Mouse (Mus musculus) kidney, postnatal 0 days (tissue): ENCODE measurements around the gene Ptprq. TPM values are rescaled to one million over a fixed set of nuclear protein-coding genes. Genes with fewer than 3 reads are reported as not detected.

Source experiments
- ATAC-seq: fragments of 200-750 bp; cut with Nextera tagmentation; replicated peaks from 2 replicates; pipeline ENCODE4 v1.8.0; 2017; ENCODE audit warnings: low read depth, moderate number of reproducible peaks, moderate TSS enrichment, moderate library complexity; ENCODE audit not compliant: low FRiP score
- DNase-seq: peaks from one replicate; pipeline ENCODE4 v3.0.0-alpha.2; 2016; ENCODE audit warnings: low spot score
- H3K27ac ChIP-seq: fragments of 300-500 bp; sonication (generic); 2 replicates; pipeline ENCODE4 v1.5.1; 2014; ENCODE audit warnings: mild to moderate bottlenecking
- H3K27me3 ChIP-seq: fragments of 300-500 bp; sonication (generic); 2 replicates; pipeline ENCODE4 v1.6.1; 2014; ENCODE audit warnings: low read length, mixed read lengths; ENCODE audit not compliant: insufficient read depth
- H3K36me3 ChIP-seq: fragments of 300-500 bp; sonication (generic); 2 replicates; pipeline ENCODE4 v1.6.1; 2014; ENCODE audit warnings: low read length, mixed read lengths; ENCODE audit not compliant: insufficient read depth
- H3K4me1 ChIP-seq: fragments of 300-500 bp; sonication (generic); replicated peaks from 2 replicates; pipeline ENCODE4 v1.6.1; 2014; ENCODE audit warnings: antibody characterized with exemption, low read length, mixed read lengths; ENCODE audit not compliant: insufficient read depth
- H3K4me2 ChIP-seq: fragments of 300-500 bp; sonication (generic); 2 replicates; pipeline ENCODE4 v1.6.1; 2014; ENCODE audit warnings: mild to moderate bottlenecking, low read length, moderate library complexity, mixed read lengths
- H3K4me3 ChIP-seq: fragments of 300-500 bp; sonication (generic); replicated peaks from 2 replicates; pipeline ENCODE4 v1.5.1; 2014; ENCODE audit warnings: low read depth, low read length
- H3K9ac ChIP-seq: fragments of 300-500 bp; sonication (generic); 2 replicates; pipeline ENCODE4 v1.6.1; 2014; ENCODE audit warnings: low read depth, low read length
- H3K9me3 ChIP-seq: fragments of 300-500 bp; sonication (generic); replicated peaks from 2 replicates; pipeline ENCODE4 v1.6.1; 2016; ENCODE audit warnings: low read length, inconsistent platforms, mixed read lengths
- CTCF ChIP-seq: IDR thresholded peaks from 2 replicates; pipeline ENCODE4 v1.5.1; 2016; ENCODE audit warnings: antibody characterized with exemption, low read depth, mild to moderate bottlenecking, moderate library complexity
- WGBS: fragments of 180-500 bp; shearing (Covaris S2); extraction: QIAGEN DNeasy Blood & Tissue Kit; methylation state at CpG from one replicate; pipeline ENCODE4 v1.1.7; 2014; 5-methylcytosine and 5-hydroxymethylcytosine counted together
- polyA plus RNA-seq: library from polyadenylated mRNA; unstranded; fragments of >200 nt; fragmentation: Nextera tagmentation; extraction: Ambion mirVana; gene quantifications from 2 replicates; pipeline ENCODE4 v1.2.1, GENCODE M21; 2015

Ptprq gene
- polyA plus RNA-seq, 1 experiment from 2014 or later = 0.09 TPM

GRCm38 (mm10) chr10:107746717-107747116 is 26.9 kb upstream of the Ptprq start:
- TF ChIP-seq CTCF = peak; percentile 7; the same call in 1 of the 2 replicates
- Histone ChIP-seq H3K9me3 (no peaks in the 10 kb centered on the region), H3K27ac (no peak overlapping the region), H3K9ac (no peak overlapping the region), H3K27me3 (no peaks in the 10 kb centered on the region), H3K4me1 (no peaks in the 10 kb centered on the region), H3K36me3 (no peaks in the 10 kb centered on the region), H3K4me2 (peak overlapping the region; percentile 4; the same call in 1 of the 2 replicates), H3K4me3 (no peak overlapping the region)
- 0 out of 2 replicates have a peak, but pooled peaks have one; percentile 25 for ATAC-seq
- DNase-seq = no peak
- WGBS = 21% methylated on average over 9 of the region's 9 CpGs

GRCm38 (mm10) chr10:107739815-107740214 is 20.0 kb upstream of the Ptprq start:
- Histone ChIP-seq H3K27ac (no peak overlapping the region), H3K27me3 (no peaks in the 10 kb centered on the region), H3K4me1 (no peaks in the 10 kb centered on the region), H3K9me3 (no peaks in the 10 kb centered on the region), H3K9ac (no peak overlapping the region), H3K4me2 (no peak overlapping the region), H3K36me3 (no peaks in the 10 kb centered on the region), H3K4me3 (no peak overlapping the region)
- TF ChIP-seq CTCF = no peak
- 82% methylated on average over 5 of the region's 5 CpGs for WGBS
- ATAC-seq (no peak), DNase-seq (no peak)

DNA sequence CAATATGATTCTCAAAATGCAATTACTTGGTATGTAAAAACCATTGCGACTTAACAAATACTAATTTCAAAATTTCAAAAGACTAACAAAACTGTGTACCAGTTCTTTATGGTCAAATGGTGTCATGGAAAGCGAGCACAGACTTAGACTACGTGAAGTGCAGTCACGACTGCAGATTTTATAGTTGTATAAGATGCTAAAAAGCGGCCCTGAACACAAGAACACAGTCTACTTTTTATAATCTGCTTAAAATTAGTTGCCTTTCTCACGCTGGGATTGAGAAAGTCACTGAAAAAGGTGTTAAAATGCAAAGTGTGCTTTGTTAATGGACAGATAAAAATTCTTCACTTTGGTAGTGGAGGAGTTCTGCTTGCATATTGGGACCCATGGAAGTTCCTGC is 17.9 kb upstream of the Ptprq start:
- 86% methylated on average over 6 of the region's 6 CpGs for WGBS
- DNase-seq (no peak), ATAC-seq (no peak)
- H3K9ac ChIP-seq = no peak overlapping the region
- no peak overlapping the region for H3K4me3 ChIP-seq
- no peak overlapping the region for H3K27ac ChIP-seq
- H3K4me2 ChIP-seq = no peak overlapping the region
- H3K4me1 ChIP-seq = no peaks in the 10 kb centered on the region
- H3K9me3 ChIP-seq = no peaks in the 10 kb centered on the region
- TF ChIP-seq CTCF = no peak
- H3K27me3 ChIP-seq = no peaks in the 10 kb centered on the region
- no peaks in the 10 kb centered on the region for H3K36me3 ChIP-seq

GRCm38 (mm10) chr10:107735448-107735847 is 15.6 kb upstream of the Ptprq start:
- DNase-seq = no peak
- Histone ChIP-seq H3K4me1 (no peaks in the 10 kb centered on the region), H3K27me3 (no peaks in the 10 kb centered on the region), H3K27ac (no peak overlapping the region), H3K9ac (no peak overlapping the region), H3K36me3 (no peaks in the 10 kb centered on the region), H3K4me3 (no peak overlapping the region), H3K4me2 (no peak overlapping the region), H3K9me3 (no peaks in the 10 kb centered on the region)
- no peak for TF ChIP-seq CTCF
- 82% methylated on average over 7 of the region's 7 CpGs for WGBS
- ATAC-seq = no peak

GRCm38 (mm10) chr10:107734327-107734726 is 14.5 kb upstream of the Ptprq start:
- no peaks in the 10 kb centered on the region for H3K4me1 ChIP-seq
- no peak overlapping the region for H3K27ac ChIP-seq
- no peaks in the 10 kb centered on the region for H3K9me3 ChIP-seq
- H3K4me3 ChIP-seq = no peak overlapping the region
- H3K27me3 ChIP-seq = no peaks in the 10 kb centered on the region
- no peak overlapping the region for H3K4me2 ChIP-seq
- no peak for DNase-seq
- no peaks in the 10 kb centered on the region for H3K36me3 ChIP-seq
- no peak for TF ChIP-seq CTCF
- H3K9ac ChIP-seq = no peak overlapping the region
- ATAC-seq = no peak

DNA sequence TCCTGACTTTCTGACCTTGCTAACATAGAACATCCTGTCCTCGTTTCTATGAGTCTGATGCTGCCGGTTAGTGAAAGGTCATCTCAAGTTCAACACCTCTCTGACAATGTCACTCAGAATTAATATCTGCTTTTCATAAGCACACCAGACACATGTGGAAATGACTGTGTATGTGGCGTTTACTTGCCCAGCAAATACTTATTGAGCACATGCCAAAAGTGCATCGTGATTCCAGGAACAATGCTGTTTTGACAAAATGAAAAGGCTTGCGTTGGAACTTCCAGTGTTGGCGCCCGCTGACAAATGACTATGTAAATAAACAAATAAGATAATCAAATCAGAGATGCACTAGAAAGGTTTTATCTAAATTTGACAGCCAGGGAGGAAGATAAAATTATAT is 5.8 kb upstream of the Ptprq start:
- Histone ChIP-seq H3K4me2 (no peak overlapping the region), H3K9ac (no peak overlapping the region), H3K27me3 (no peaks in the 10 kb centered on the region), H3K36me3 (no peaks in the 10 kb centered on the region), H3K27ac (no peak overlapping the region), H3K4me3 (no peak overlapping the region), H3K9me3 (no peaks in the 10 kb centered on the region), H3K4me1 (no peaks in the 10 kb centered on the region)
- DNase-seq (no peak), ATAC-seq (no peak)
- TF ChIP-seq CTCF = no peak
- WGBS = 64% methylated on average over 7 of the region's 7 CpGs

- H3K4me2 ChIP-seq = no peak overlapping the region
- no peak overlapping the region for H3K27ac ChIP-seq
- H3K4me1 ChIP-seq = no peaks in the 10 kb centered on the region
- no peaks in the 10 kb centered on the region for H3K9me3 ChIP-seq
- ATAC-seq (no peak), DNase-seq (peak; percentile 73)
- no peaks in the 10 kb centered on the region for H3K27me3 ChIP-seq
- H3K4me3 ChIP-seq = no peak overlapping the region
- peak; percentile 69 for TF ChIP-seq CTCF
- H3K9ac ChIP-seq = no peak overlapping the region
- WGBS = 46% methylated on average over 3 of the region's 3 CpGs
- H3K36me3 ChIP-seq = no peaks in the 10 kb centered on the region
Observed at GRCm38 (mm10) chr10:107704443-107704842, 15.4 kb downstream of the Ptprq start.
